In genomic region chr16:97272035-97272631, GRCm38 (mm10) we compare ENCODE assay signal across 8 mouse cellular contexts.
DNase-seq lines count a peak whose midpoint lies in the region; ATAC-seq lines count a peak whose summit lies in the region.

No protein-coding gene starts in this region.

- no peaks in the 10 kb centered on the region for H3K36me3 ChIP-seq in hindbrain, embryonic 15.5 days

- no peaks in the 10 kb centered on the region for H3K9me3 ChIP-seq in hindbrain, embryonic 15.5 days

- peaks cover 8% of the 10 kb centered on the region; the same call in 1 of the 2 replicates for H3K4me1 ChIP-seq in hindbrain, embryonic 15.5 days (replicated peaks)

- ATAC-seq in hindbrain, embryonic 15.5 days (ENCODE audit: low FRiP score, low read depth): peak; percentile 96

- peak overlapping the region; percentile 56 for H3K27ac ChIP-seq in hindbrain, embryonic 15.5 days (replicated peaks)

- H3K9ac ChIP-seq in hindbrain, embryonic 15.5 days: peak overlapping the region; percentile 30; the same call in 1 of the 2 replicates

- peak; percentile 50 for DNase-seq in Muller cell, postnatal 12 days (ENCODE audit: inconsistent ontology term)
- peak; percentile 34 for DNase-seq in cerebellum, adult 9-11 months
- DNase-seq in frontal cortex, postnatal 10 days (ENCODE audit: low spot score in 2 of 2): peak; percentile 44 to 71
- DNase-seq in layer of hippocampus, postnatal 25 days (ENCODE audit: extremely low spot score in 1 of 2, low spot score in 1 of 2): peak; percentile 81 to 92
- DNase-seq in lung, postnatal 14 days: peak; percentile 68
- peak; percentile 53 for DNase-seq in retina, adult 2 months (ENCODE audit: low read depth, low spot score)
- peak; percentile 81 for DNase-seq in thymus, postnatal 14 days

- peak overlapping the region; percentile 28 for H3K4me3 ChIP-seq in hindbrain, embryonic 15.5 days

- 11% methylated on average over 12 of the region's 12 CpGs for WGBS in hindbrain, embryonic 15.5 days

- no peaks in the 10 kb centered on the region for H3K27me3 ChIP-seq in hindbrain, embryonic 15.5 days

- H3K4me2 ChIP-seq in hindbrain, embryonic 15.5 days: peak overlapping the region; percentile 56

Comparison
In these comparisons a context has a peak if more than half of its experiments do, and no peak if none do; other contexts are left out.
1. Peak in every context shown above with its lines: DNase-seq, ATAC-seq, H3K4me3 ChIP-seq and H3K27ac ChIP-seq.
2. DNase-seq: peak in every context shown above with its lines; median percentile 86 in layer of hippocampus, postnatal 25 days; 81 in thymus, postnatal 14 days; 68 in lung, postnatal 14 days; 58 in frontal cortex, postnatal 10 days; 53 in retina, adult 2 months; 50 in Muller cell, postnatal 12 days; 34 in cerebellum, adult 9-11 months.